Mouse (Mus musculus) olfactory bulb, adult 2 months (tissue): ENCODE data around the gene Fbxo42. TPM values are rescaled to one million over a fixed set of nuclear protein-coding genes. Genes with fewer than 3 reads are reported as not detected.
A peak's percentile ranks its signal among the peaks of the same experiment; 100 is the strongest.

Experiments
- H3K27ac ChIP-seq: fragments of 200-500 bp; 2 replicates; pipeline ENCODE4 v1.5.1; 2012; ENCODE audit warnings: low read depth, low read length; ENCODE audit not compliant: insufficient read depth
- H3K4me1 ChIP-seq: fragments of 200-500 bp; 2 replicates; pipeline ENCODE4 v1.6.1; 2012; ENCODE audit warnings: low read length; ENCODE audit not compliant: control insufficient read depth, insufficient read depth
- H3K4me3 ChIP-seq: fragments of 200-500 bp; 2 replicates; pipeline ENCODE4 v1.5.1; 2012; ENCODE audit warnings: mild to moderate bottlenecking, low read depth, low read length, moderate library complexity; ENCODE audit not compliant: insufficient read depth
- CTCF ChIP-seq: fragments of 200-500 bp; IDR thresholded peaks from 2 replicates; pipeline ENCODE4 v1.5.1; 2012; ENCODE audit warnings: low read depth, mild to moderate bottlenecking, low read length, moderate library complexity; ENCODE audit not compliant: insufficient read depth
- POLR2A ChIP-seq: fragments of 200-500 bp; IDR thresholded peaks from 2 replicates; pipeline ENCODE4 v1.6.1; 2012; ENCODE audit warnings: mild to moderate bottlenecking, low read depth, low read length, moderate library complexity; ENCODE audit not compliant: insufficient read depth
- WGBS: fragments of 180-500 bp; shearing (Covaris S2); methylation state at CpG from one replicate; pipeline ENCODE4 v1.1.7; 2018; 5-methylcytosine and 5-hydroxymethylcytosine counted together
- polyA plus RNA-seq: library from polyadenylated mRNA; stranded (reverse); fragments of >200 nt; gene quantifications from 2 replicates; pipeline ENCODE4 v1.2.4, GENCODE M21; 2012; ENCODE audit warnings: low replicate concordance; ENCODE audit not compliant: missing spikeins, insufficient read depth, insufficient read length

Fbxo42 gene
- polyA plus RNA-seq, 1 experiment, result 51.1 TPM

- Histone ChIP-seq H3K27ac (no peak overlapping the region), H3K4me3 (peak overlapping the region; percentile 31), H3K4me1 (peaks cover 19% of the 10 kb centered on the region)
- TF ChIP-seq CTCF (no peak), POLR2A (no peak)
- 12% methylated on average over 20 of the region's 20 CpGs for WGBS
Measured at GRCm38 (mm10) chr4:141238492-141239387, 91.0 kb downstream of the Fbxo42 start.

GRCm38 (mm10) chr4:141239388-141240125 is 91.8 kb downstream of the Fbxo42 start, which contains the start of gene Arhgef19:
Arhgef19 (plus strand) TSS chr4:141239499.
- Histone ChIP-seq H3K27ac (no peak within 1 kb of the TSS), H3K4me1 (peaks cover 23% of the 10 kb centered on the region), H3K4me3 (peak within 1 kb of the TSS; percentile 31)
- WGBS, result 3% methylated on average over 31 of the region's 31 CpGs
- no peak for TF ChIP-seq CTCF
- no peak for TF ChIP-seq POLR2A

GRCm38 (mm10) chr4:141240617-141241016 is 92.9 kb downstream of the Fbxo42 start:
- Histone ChIP-seq H3K4me3 (no peak overlapping the region), H3K4me1 (peaks cover 30% of the 10 kb centered on the region), H3K27ac (no peak overlapping the region)
- 15% methylated on average over 14 of the region's 14 CpGs for WGBS
- TF ChIP-seq POLR2A (no peak), CTCF (no peak)

- Histone ChIP-seq H3K27ac (no peak overlapping the region), H3K4me1 (peaks cover 38% of the 10 kb centered on the region), H3K4me3 (no peak overlapping the region)
- TF ChIP-seq CTCF (no peak), POLR2A (no peak)
- 60% methylated on average over 15 of the region's 15 CpGs for WGBS
Measured at GRCm38 (mm10) chr4:141241861-141242260, 94.1 kb downstream of the Fbxo42 start.

GRCm38 (mm10) chr4:141242651-141243241 is 95.0 kb downstream of the Fbxo42 start:
- Histone ChIP-seq H3K4me1 (peaks cover 47% of the 10 kb centered on the region), H3K4me3 (no peak overlapping the region), H3K27ac (no peak overlapping the region)
- TF ChIP-seq POLR2A, result no peak
- no peak for TF ChIP-seq CTCF
- 31% methylated on average over 11 of the region's 11 CpGs for WGBS

GRCm38 (mm10) chr4:141243636-141244035 is 95.9 kb downstream of the Fbxo42 start:
- 80% methylated on average over 5 of the region's 5 CpGs for WGBS
- Histone ChIP-seq H3K4me1 (peaks cover 54% of the 10 kb centered on the region), H3K27ac (no peak overlapping the region), H3K4me3 (no peak overlapping the region)
- no peak for TF ChIP-seq CTCF
- no peak for TF ChIP-seq POLR2A

- no peak for TF ChIP-seq POLR2A
- TF ChIP-seq CTCF, result no peak
- Histone ChIP-seq H3K4me1 (peaks cover 49% of the 10 kb centered on the region), H3K27ac (peak overlapping the region; percentile 18; the same call in 1 of the 2 replicates), H3K4me3 (no peak overlapping the region)
- WGBS, result 55% methylated on average over 5 of the region's 5 CpGs
Measured at GRCm38 (mm10) chr4:141244401-141244800, 96.7 kb downstream of the Fbxo42 start.

- Histone ChIP-seq H3K27ac (0 out of 2 replicates have a peak overlapping the region, but pooled peaks have one; percentile 38), H3K4me1 (peaks cover 44% of the 10 kb centered on the region)
- TF ChIP-seq CTCF, result no peak
- TF ChIP-seq POLR2A, result no peak
Measured at GRCm38 (mm10) chr4:141244931-141245425, 97.3 kb downstream of the Fbxo42 start.

More at GRCm38 (mm10) chr4:141244931-141245425, 97.3 kb downstream of the Fbxo42 start:
- no peak overlapping the region for H3K4me3 ChIP-seq
- 29% methylated on average over 9 of the region's 9 CpGs for WGBS
